Mouse (Mus musculus): ENCODE results near the gene Gm16368. TPM values are rescaled to one million over a fixed set of nuclear protein-coding genes. Genes with fewer than 3 reads are reported as not detected.
"Not testable (repeated sequence)": the region's sequence is repeated elsewhere in the genome, so short reads cannot be mapped to it uniquely, and the experiment has no call there.

The Gm16368 gene
- not detected in 2 replicates for polyA plus RNA-seq (2012; rRNA removed)

DNA sequence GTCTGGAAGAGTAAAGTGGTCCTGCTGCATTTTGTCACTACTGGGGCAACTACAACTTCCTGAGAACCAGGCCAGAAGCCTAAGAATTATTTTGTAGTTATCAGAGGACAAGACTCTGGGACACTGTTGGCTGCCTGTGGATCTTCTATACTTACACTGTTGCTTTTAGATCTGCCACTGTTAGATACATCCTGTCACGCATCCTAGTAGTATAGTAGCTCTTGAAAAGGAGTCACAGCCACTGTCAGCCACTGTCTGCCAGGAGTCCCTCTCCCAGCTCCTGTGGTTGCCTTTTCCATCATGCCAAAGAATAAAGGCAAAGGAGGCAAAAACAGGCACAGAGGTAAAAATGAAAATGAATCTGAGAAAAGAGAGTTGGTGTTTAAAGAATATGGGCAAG is at the start of gene Gm16368:
Gm16368 (plus strand) TSS at position 301 of the 400 bp plus-strand sequence.
- not testable (repeated sequence) for H3K27ac ChIP-seq (ENCODE audit: insufficient read depth, low read length); H3K4me3 ChIP-seq (ENCODE audit: insufficient read depth, low read length); H3K4me1 ChIP-seq (ENCODE audit: control insufficient read depth, insufficient read depth, low read length)

- not testable (repeated sequence) for H3K4me3 ChIP-seq (ENCODE audit: insufficient read depth, low read length); H3K27ac ChIP-seq (ENCODE audit: insufficient read depth, low read length); H3K4me1 ChIP-seq (ENCODE audit: control insufficient read depth, insufficient read depth, low read length)
- TF ChIP-seq CTCF (IDR thresholded peaks at IDR 0.05; ENCODE audit: extremely low read depth, insufficient read depth, low read length): 0 out of 2 replicates have a peak, but pooled peaks have one; percentile 9
Measured at GRCm38 (mm10) chr12:88039062-88039461, 44.4 kb upstream of the Gm16368 start.

DNA sequence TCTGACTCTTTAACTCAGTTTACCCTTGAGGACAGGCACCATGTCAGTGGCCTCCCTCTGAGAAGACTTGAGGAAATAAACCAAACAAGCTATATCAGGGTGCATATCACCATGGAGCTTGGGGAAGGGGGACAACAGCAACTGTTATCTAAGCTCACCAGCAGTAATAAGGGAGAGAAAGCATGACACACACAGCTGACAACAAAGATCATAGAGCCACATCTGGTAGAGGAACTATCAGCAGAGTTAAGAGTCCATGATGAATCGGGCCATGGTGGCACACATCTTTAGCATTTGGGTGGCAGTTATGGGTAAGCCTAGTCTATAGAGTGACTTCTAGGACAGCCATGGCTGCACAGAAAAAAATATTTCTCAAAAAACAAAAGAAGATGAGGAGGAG is 43.8 kb upstream of the Gm16368 start:
- H3K27ac ChIP-seq (ENCODE audit: insufficient read depth, low read length); H3K4me1 ChIP-seq (ENCODE audit: control insufficient read depth, insufficient read depth, low read length); H3K4me3 ChIP-seq (ENCODE audit: insufficient read depth, low read length): not testable (repeated sequence)

DNA sequence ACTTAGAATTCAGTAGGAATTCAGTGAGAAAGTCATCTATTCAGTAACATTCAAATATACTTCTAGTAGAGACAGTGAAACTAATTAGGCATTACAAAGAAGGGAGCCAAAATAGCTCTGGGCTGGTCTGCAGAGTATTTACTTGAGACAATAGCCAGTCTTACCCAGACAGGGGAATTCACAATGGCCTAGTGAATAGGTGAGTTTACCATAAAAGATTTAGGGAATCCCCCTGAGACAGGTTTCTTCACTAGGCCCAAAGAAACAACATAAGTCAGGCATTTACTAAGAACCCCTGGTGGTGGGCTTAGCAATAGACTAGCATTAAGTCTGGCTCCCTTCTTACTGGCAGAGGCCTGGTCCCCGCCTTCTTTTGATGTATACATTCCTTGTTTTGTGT is 38.3 kb upstream of the Gm16368 start:
- H3K4me3 ChIP-seq (ENCODE audit: insufficient read depth, low read length); H3K27ac ChIP-seq (ENCODE audit: insufficient read depth, low read length); H3K4me1 ChIP-seq (ENCODE audit: control insufficient read depth, insufficient read depth, low read length): not testable (repeated sequence)

Other genes starting within 250 kb of the Gm16368 start
- gene Gm2001, start 241.4 kb upstream of the Gm16368 start, polyA plus RNA-seq (2012; rRNA removed): not detected in 2 replicates
- gene Gm2016, start 209.6 kb upstream of the Gm16368 start, polyA plus RNA-seq (2012; rRNA removed): not detected in 2 replicates
- gene Gm2022, start 188.3 kb upstream of the Gm16368 start, polyA plus RNA-seq (2012; rRNA removed): not detected in 2 replicates
- gene Gm2035, start 163.8 kb upstream of the Gm16368 start, polyA plus RNA-seq (2012; rRNA removed): not detected in 2 replicates
- not detected in 2 replicates for gene Gm2042, start 129.6 kb upstream of the Gm16368 start, polyA plus RNA-seq (2012; rRNA removed)
- gene Gm2075, start 71.8 kb upstream of the Gm16368 start, polyA plus RNA-seq (2012; rRNA removed): not detected in 2 replicates
- not detected in 2 replicates for gene Gm6803, start 64.9 kb upstream of the Gm16368 start, polyA plus RNA-seq (2012; rRNA removed)
- not detected in 2 replicates for gene Gm2056, start 56.7 kb upstream of the Gm16368 start, polyA plus RNA-seq (2012; rRNA removed)
- not detected in 2 replicates for gene Gm10436, start 98.4 kb downstream of the Gm16368 start, polyA plus RNA-seq (2012; rRNA removed)
- gene Gm8332, start 166.4 kb downstream of the Gm16368 start, polyA plus RNA-seq (2012; rRNA removed): not detected in 2 replicates
- not detected in 2 replicates for gene Gm5662, start 190.8 kb downstream of the Gm16368 start, polyA plus RNA-seq (2012; rRNA removed)
- not detected in 2 replicates for gene Gm5039, start 240.3 kb downstream of the Gm16368 start, polyA plus RNA-seq (2012; rRNA removed)

All from cortical plate, adult 2 months (tissue).